Mouse (Mus musculus): Measurements from ENCODE around the gene Syce2. TPM values are rescaled to one million over a fixed set of nuclear protein-coding genes. Genes with fewer than 3 reads are reported as not detected.

The Syce2 gene
- polyA plus RNA-seq (2012; rRNA removed) = 30.4 and 31.4 TPM in 2 replicates

DNA sequence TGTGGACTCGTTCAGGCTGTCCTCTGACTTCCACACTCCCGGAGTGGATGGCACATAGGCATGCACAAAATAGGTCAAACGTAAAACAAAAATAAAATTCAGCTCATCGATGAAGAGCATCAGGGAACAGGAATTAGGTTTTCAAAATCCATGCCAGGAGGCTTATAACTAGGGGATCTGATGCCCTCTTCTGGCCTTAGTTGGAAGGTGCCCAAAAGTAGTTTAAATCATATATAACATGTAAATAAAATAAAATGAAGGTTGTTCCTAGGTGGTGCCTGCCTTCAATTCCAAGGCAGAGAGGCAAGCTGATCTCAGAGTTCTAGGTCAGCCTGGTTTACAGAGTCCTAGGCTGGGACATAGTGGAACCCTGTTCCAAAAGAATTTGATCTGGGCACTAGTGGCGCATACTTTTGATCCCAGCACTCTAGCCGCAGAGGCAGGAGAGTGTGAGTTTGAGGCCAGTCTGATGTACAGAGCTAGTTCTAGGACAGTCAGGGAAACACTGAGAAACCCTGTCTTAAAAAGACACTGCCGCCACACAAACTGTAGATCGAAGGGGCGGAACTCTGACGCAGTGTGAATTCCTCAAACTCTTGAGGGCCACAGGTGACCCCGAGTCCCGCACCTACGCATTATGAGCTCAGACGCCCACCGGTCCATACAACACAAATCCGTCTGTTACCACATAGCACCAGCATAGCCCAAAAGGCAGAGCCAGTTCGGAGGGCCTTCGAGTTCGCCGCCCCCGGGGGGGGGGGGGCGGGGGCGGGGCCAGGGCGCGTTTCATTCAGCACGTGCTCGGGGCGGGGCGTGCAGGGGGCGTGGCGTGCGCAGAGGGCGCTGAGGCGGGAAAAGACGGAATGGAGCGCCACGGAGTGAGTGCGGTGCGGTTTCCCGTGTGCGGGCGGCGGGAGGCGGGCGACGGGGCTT lies at the start of gene Syce2:
Gene Syce2, plus strand, starts transcription at position 736 of the 933 bp plus-strand sequence.

DNA sequence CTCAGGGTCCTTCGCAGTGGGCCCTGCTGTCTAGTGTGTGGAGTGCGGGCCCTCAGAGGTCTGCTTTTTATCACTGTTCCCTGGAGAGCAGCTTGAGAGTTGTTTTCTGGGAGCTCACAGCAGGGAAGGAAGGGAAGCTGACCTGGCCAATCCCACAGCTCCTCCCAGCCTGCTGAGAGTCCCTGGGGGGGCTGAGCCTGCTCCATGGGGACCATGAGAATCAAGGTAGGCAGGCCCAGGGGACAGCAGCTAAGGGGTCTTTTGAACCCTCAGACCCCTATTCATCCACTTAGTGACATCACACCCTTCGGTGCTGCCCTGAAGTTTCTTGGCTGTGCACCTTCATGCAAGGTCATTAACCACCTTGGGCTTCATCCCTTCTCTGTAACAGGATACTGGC lies 49.2 kb upstream of the Syce2 start, which contains the start of gene Dand5:
Gene Dand5, minus strand, starts transcription at position 101 of the 400 bp plus-strand sequence.

GRCm38 (mm10) chr8:84831490-84831889 lies 40.4 kb upstream of the Syce2 start, which contains the start of gene Gadd45gip1:
Gadd45gip1 (plus strand) TSS chr8:84831522.

DNA sequence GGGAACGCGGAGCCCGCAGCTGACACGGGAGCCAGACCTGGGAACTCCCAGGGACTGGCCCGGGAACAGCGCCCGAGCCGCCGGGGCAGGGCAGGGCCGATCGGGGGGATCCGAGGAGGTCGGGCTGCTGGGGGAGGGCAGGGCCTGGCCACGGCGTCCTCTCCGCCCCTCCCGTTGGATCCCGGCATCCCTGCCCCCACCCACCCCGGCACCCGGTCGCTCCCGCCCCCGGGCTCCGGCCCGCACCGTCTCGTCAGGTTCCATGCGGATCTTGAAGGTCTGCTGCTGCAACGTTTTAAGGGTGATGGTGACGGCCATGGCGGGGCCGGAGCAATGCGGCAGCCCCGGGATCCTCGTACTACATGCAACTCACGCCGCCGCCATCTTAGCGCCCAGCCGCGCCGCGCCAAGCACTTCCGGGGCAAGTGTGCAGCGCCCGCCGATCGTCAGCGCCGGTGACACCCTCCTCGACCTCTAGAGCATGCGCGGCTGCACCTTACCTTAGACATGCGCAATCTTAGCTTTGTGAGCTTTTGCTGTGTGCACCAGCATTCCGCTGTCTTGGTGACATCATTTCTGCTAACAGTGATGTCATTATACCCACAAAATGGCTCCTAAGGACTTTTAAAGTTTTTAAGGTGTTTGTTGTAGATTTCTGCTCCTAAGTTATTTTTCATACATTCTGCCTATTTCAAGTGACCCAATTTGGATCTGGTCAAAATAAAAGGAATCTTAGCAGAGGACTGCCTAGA lies 31.5 kb upstream of the Syce2 start, which contains the start of gene Rad23a:
Gene Rad23a, minus strand, starts transcription at position 418 of the 752 bp plus-strand sequence.

DNA sequence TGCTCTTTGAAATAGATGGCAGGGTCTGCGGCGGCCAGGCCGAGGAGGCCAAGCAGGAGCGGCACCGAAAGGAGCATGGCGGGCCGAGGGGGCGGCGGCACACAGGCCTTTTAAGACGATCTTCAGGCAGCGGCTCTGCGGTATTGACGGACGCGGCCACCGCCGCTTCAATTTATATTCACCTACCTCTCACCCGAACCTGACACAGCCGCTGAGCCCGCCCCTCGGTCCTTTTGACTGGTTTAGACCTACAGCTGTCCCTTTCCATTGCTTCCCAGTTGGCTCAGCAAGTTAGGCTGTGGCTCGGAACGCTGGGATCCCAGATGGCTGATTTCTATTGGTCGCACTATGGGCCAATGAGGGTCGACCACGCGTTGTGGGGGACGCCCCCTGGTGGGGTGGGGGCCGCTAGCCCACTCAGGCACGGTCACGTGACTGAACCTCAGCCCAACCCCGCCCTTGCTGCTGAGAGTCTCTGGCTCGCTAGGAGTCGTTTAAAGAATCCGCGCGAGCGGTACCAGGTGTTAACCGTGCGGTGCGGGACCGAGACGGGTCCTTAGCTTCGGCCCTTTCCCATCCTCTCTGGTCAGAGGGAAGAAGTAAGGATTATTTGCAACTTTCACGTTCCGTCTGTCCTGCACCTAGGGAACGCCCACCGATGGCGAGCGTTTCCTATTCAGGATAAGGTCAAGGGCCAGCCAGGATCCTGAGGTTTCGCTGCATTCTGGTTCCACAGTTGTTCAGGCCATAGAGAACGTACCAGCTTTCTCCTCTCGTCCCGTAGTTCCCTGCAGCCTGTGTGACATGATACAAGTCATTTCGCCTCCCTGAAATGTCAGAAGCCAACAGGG lies 25.0 kb upstream of the Syce2 start, which contains the start of gene Calr:
Gene Calr, minus strand, starts transcription at position 213 of the 851 bp plus-strand sequence.

GRCm38 (mm10) chr8:84856864-84857441 lies 15.0 kb upstream of the Syce2 start, which contains the start of gene Farsa:
Farsa (plus strand) TSS chr8:84856989.

DNA sequence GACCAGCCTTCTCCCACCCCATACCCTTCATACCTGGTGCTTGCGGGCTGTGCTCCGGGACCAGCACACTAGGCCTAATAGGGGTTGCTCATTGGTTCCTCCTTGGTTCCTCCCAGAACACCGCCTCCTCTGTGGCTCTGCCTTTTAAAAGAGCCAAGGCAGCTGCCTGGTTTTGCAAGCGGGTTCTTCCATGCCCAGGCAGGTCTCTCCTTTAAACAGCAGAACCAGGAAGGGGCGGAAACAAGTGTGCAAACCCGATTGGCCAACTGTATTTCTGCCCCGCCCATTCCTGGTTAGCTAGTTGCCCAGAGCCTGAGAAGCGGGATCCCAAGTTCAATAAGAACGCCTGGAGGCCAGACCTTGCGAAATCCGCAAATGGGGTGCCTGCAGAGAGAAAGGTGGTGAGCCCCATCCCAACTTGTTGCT lies 21.8 kb downstream of the Syce2 start, which contains the start of gene Gcdh:
Gene Gcdh, minus strand, starts transcription at position 213 of the 426 bp plus-strand sequence.

DNA sequence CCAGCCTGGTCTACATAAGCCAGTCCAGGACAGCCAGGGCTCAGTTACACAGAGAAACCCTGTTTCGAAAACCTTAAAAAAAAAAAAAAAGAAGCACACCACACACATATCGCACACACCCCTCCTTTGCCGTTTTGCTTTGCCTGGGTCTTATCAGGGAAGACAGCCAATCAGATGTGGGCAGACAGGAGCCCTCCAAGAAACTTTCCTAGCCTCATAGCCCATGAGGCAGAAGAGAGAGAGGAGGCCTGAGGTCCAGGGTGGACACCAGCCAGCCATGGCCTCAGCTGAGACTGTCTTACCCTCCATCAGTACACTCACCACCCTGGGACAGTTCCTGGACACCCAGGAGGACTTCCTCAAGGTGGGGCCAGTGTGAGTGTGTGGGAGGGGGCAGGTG lies 29.8 kb downstream of the Syce2 start, which contains the start of gene Klf1:
Gene Klf1, plus strand, starts transcription at position 177 of the 400 bp plus-strand sequence.

GRCm38 (mm10) chr8:84908421-84909161 lies 36.7 kb downstream of the Syce2 start, which contains the start of gene Dnase2a:
Dnase2a (plus strand) TSS chr8:84908560.

GRCm38 (mm10) chr8:84936962-84937546 lies 65.1 kb downstream of the Syce2 start, which contains the start of gene Mast1:
Mast1 (minus strand) TSS chr8:84937359.

Other genes starting within 250 kb of the Syce2 start
- 5.7 and 8.2 TPM in 2 replicates for gene Ier2, start 209.3 kb upstream of the Syce2 start, polyA plus RNA-seq (2012; rRNA removed)
- gene Trmt1, start 185.8 kb upstream of the Syce2 start, polyA plus RNA-seq (2012; rRNA removed) = 33.2 and 38.8 TPM in 2 replicates
- 16.6 and 18.7 TPM in 2 replicates for gene Nacc1, start 184.2 kb upstream of the Syce2 start, polyA plus RNA-seq (2012; rRNA removed)
- 38.3 and 41.4 TPM in 2 replicates for gene Lyl1, start 170.7 kb upstream of the Syce2 start, polyA plus RNA-seq (2012; rRNA removed)
- 9.3 and 9.7 TPM in 2 replicates for gene G430095P16Rik, start 149.1 kb upstream of the Syce2 start, polyA plus RNA-seq (2012; rRNA removed)
- gene Nfix, start 71.8 kb upstream of the Syce2 start, polyA plus RNA-seq (2012; rRNA removed) = 1.2 and 1.3 TPM in 2 replicates
- 2.0 and 2.1 TPM in 2 replicates for gene Dand5, start 49.3 kb upstream of the Syce2 start, polyA plus RNA-seq (2012; rRNA removed)
- gene Gadd45gip1, start 40.6 kb upstream of the Syce2 start, polyA plus RNA-seq (2012; rRNA removed) = 29.9 and 31.7 TPM in 2 replicates
- 116 and 127 TPM in 2 replicates for gene Rad23a, start 31.4 kb upstream of the Syce2 start, polyA plus RNA-seq (2012; rRNA removed)
- 310 and 322 TPM in 2 replicates for gene Calr, start 25.2 kb upstream of the Syce2 start, polyA plus RNA-seq (2012; rRNA removed)
- gene Farsa, start 15.1 kb upstream of the Syce2 start, polyA plus RNA-seq (2012; rRNA removed) = 50.9 and 57.3 TPM in 2 replicates
- 29.5 and 35.0 TPM in 2 replicates for gene Gcdh, start 21.8 kb downstream of the Syce2 start, polyA plus RNA-seq (2012; rRNA removed)
- 177 and 217 TPM in 2 replicates for gene Klf1, start 29.8 kb downstream of the Syce2 start, polyA plus RNA-seq (2012; rRNA removed)
- 8.3 and 10.6 TPM in 2 replicates for gene Dnase2a, start 36.4 kb downstream of the Syce2 start, polyA plus RNA-seq (2012; rRNA removed)
- 0.03 and 0.05 TPM in 2 replicates for gene Mast1, start 65.2 kb downstream of the Syce2 start, polyA plus RNA-seq (2012; rRNA removed)
- gene Rtbdn, start 74.9 kb downstream of the Syce2 start, polyA plus RNA-seq (2012; rRNA removed) = not detected in 2 replicates
- gene Gm49661, start 97.3 kb downstream of the Syce2 start, polyA plus RNA-seq (2012; rRNA removed) = not detected in 2 replicates
- gene Prdx2, start 97.5 kb downstream of the Syce2 start, polyA plus RNA-seq (2012; rRNA removed) = 1,069 and 1,310 TPM in 2 replicates
- 57.5 and 63.1 TPM in 2 replicates for gene Rnaseh2a, start 97.7 kb downstream of the Syce2 start, polyA plus RNA-seq (2012; rRNA removed)
- gene Junb, start 106.6 kb downstream of the Syce2 start, polyA plus RNA-seq (2012; rRNA removed) = 7.7 and 8.0 TPM in 2 replicates
- 4.1 and 4.6 TPM in 2 replicates for gene Hook2, start 118.5 kb downstream of the Syce2 start, polyA plus RNA-seq (2012; rRNA removed)
- gene Best2, start 142.4 kb downstream of the Syce2 start, polyA plus RNA-seq (2012; rRNA removed) = not detected in 2 replicates
- gene Asna1, start 153.2 kb downstream of the Syce2 start, polyA plus RNA-seq (2012; rRNA removed) = 76.1 and 91.5 TPM in 2 replicates
- 99.1 and 106 TPM in 2 replicates for gene Trir, start 154.7 kb downstream of the Syce2 start, polyA plus RNA-seq (2012; rRNA removed)
- 23.4 and 27.0 TPM in 2 replicates for gene Tnpo2, start 164.8 kb downstream of the Syce2 start, polyA plus RNA-seq (2012; rRNA removed)
- 7.6 and 9.4 TPM in 2 replicates for gene Fbxw9, start 187.9 kb downstream of the Syce2 start, polyA plus RNA-seq (2012; rRNA removed)
- 0.22 and 0.31 TPM in 2 replicates for gene Gm5741, start 195.9 kb downstream of the Syce2 start, polyA plus RNA-seq (2012; rRNA removed)
- gene Dhps, start 199.6 kb downstream of the Syce2 start, polyA plus RNA-seq (2012; rRNA removed) = 20.6 and 21.6 TPM in 2 replicates
- 37.6 and 44.1 TPM in 2 replicates for gene Wdr83os, start 208.6 kb downstream of the Syce2 start, polyA plus RNA-seq (2012; rRNA removed)
- 24.8 and 26.1 TPM in 2 replicates for gene Wdr83, start 209.2 kb downstream of the Syce2 start, polyA plus RNA-seq (2012; rRNA removed)
- gene Man2b1, start 211.2 kb downstream of the Syce2 start, polyA plus RNA-seq (2012; rRNA removed) = 15.9 and 21.5 TPM in 2 replicates